Mouse (Mus musculus) heart, adult 8-10 months (tissue): ENCODE results near the gene Dand5. TPM values are rescaled to one million over a fixed set of nuclear protein-coding genes. Genes with fewer than 3 reads are reported as not detected.

Experiments used
- DNase-seq: peaks from one replicate; pipeline ENCODE4 v3.0.0; 2022; ENCODE audit warnings: low spot score
- microRNA-seq: library from miRNA; unstranded; fragments of <30 nt; microRNA quantifications from one replicate; pipeline ENCODE4 v1.2.0, GENCODE M21; 2022
- total RNA-seq, 4 experiments: library from RNA; stranded (reverse); gene quantifications; 2 replicates each; pipeline ENCODE4 v1.2.4; 2022

Dand5 gene
- total RNA-seq, 4 experiments from 2014 or later, result 10.3 to 13.2 (median 12.0) TPM

DNA sequence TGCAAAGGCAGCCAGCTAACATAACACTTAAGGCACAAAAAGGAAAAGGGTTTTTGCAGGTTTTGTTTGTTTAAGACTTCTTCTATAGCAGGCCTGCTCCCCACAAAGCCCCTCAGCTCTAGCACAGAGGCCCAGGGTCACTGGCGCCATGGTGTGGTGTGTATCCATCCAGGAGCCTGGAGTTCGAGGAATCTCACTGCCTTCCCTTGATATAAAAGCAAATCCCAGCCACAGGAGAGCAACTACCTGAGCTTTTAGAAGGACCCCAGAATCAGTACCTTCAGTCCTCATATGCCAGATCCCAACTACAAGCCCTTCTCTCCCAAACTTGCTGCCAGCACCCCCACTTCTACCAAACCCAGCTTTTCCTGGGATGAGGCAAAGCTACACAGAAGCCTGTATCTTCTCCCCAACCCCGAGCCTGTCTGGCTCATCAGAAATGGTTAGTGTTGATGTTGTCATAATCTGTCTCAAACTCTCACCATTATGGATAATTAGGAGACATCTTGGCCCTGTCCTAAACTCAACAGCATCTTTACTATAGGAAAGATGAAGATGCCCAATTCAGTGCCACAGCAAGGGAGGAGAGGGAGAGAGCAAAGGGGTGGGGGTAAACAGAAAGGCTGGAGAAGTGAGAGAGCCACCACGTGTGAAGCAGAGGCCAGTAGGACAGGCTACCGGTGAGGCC lies 51.5 kb downstream of the Dand5 start:
- no peak for DNase-seq

DNA sequence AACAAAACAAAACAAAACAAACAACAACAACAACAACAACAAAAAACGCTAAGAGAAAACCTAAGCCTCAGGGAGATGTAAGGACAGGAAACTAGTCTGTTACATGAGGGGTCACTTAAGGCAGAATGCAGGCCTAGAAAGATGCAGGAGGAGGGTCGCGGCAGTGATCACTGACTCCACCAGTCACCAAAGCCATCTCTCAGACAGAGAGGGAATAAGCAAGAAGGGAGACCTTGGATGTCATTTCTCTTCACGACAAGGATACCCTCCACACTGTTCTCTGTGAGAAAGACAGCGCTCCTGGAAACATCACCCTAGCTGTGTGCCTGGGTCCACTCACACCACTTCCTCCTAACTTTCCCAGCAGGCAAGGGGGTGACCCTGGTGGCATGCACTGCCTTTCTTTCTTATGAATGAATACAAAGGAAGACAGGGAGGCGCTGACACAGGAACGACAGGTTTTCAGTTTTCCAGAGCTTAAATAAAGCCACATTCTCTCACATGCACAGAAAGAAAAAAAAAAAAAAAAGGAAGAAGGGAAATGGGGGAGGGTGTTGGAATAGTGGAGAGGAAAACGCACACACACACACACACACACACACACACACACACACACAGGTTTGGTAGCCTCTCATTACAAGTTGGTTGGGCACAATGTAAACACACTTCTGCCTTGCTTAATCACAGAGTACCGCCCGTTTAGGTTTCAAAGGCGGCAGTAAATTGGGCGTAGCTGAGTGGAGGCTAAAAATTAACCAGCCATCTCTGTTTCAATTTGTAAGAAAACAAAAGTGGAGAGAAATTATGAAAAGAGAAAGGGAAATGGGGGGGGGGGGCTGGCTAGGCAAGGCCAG lies 52.3 kb downstream of the Dand5 start:
- DNase-seq, result no peak

DNA sequence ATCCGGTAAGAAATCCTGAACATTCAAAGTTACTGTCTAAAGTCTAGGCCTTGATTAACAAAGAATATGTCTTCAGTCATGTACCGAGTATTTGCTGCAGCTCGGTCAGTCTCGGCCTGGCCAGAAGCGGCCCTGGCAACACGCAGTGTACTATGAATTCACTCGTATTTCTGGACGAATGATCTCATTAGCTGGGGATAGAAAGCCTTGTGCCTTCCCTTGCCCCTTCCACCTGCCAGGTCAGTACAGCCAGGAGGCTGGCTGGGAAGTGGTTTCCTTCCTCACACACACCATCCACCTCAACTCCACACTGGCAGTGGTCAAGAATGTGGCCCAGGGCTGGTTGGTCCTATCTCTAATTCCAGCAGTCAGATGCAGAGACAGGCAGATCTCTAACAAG lies 53.3 kb downstream of the Dand5 start:
- no peak for DNase-seq

DNA sequence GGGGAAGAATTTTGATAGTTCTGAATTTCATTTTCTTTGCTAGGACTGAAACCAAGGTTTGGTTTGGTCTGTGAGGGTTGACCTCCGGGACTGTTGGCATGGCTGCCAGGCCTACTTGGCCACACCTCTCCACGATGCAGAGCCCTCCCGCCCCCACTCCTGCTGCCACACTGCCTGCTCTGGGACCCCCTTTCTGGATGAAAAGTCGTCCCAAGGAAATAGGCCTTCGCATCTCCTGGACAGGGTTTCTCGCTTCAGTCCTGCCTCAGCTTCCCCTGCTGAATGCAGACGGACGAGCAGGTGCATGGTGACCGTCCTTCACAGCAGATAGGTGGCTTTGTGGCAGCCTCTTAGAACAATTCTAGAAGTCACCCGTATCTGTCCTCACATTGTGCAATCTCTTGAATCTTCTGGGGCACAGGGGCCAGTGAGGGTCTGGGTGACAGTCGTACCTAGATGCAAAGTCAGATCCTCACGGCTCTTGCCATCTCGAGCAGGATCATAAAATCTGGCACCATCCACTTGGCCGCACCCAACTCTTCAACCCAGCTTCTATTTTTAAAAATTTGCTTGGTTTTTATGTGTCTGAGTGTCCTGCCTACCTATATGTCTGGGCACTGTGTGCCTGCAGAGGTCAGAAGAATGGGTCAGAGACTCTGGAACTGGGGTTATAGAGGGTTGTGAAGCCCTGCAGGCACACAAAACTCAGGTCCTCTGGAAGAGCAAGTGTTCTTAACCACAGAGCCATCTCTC lies 54.1 kb downstream of the Dand5 start:
- no peak for DNase-seq

DNA sequence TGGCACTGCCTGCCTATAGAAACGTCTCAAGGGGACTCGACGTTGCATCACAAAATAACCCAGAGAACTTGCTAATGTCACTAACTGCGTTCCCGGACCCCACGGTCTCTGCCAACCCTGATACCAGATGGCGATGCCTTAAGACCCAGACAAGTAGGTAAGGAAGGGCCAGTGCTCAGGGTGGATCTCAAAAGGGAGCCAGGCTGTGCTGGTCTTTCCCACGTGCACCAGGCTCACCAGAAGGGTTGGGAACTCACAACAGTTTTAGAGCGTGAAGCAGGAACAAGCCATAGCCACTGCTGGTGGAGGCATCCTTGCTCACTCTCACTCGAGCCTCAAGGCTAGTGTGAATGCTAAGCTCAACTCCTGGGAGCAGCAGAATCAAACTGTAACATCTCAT lies 55.4 kb downstream of the Dand5 start:
- no peak for DNase-seq

DNA sequence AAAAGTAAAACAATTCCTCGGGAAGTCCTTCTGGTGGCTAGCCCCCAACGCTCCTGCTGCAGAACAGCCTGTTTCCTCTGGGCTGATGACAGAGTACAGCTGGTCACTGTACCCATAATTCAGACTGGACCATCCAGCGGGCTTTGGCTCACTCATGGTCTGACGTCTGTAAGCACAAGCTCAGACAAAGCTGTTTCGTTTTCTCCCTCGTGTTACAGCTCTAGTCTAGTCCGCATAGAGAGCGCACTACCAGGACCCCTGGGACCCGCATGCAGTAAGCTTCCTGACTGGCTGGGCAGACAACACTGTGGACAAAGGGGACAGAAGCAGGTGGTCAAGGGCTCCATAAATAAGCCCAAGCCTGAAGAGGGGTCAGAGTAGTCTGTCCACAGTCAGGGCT lies 56.2 kb downstream of the Dand5 start:
- no peak for DNase-seq

DNA sequence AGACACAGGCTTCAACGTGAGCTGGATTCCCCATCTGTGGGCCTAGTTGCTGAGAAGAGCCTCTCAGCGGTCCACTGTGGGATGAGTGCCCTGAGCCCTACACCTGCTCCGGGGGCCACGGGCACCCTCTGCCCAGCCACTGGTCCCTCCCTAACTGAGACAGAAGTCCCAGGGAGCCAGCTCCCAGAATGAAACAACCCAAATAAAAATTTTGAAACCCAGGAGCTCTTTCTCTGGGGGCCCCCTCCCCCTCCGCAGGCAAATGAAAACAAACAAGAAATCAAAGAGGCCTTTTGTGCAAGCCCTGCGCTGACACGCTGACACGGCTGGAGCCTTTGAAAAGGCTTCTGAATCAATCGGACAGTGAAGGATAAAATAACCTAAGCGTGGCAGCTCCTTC lies 57.0 kb downstream of the Dand5 start:
- no peak for DNase-seq

Small RNAs within 50 kb of the gene (microRNA-seq; reads per million reads assigned to microRNA genes)
- gene Mir7069, result 2.5 reads per million

Other genes starting within 250 kb of the Dand5 start
- 10 to 100 TPM; 12.8 to 26.9 (median 17.4) TPM for gene Ier2, start 160.0 kb downstream of the Dand5 start, total RNA-seq
- gene Trmt1, start 136.5 kb downstream of the Dand5 start, total RNA-seq, result 10 to 100 TPM; 30.9 to 41.7 (median 38.5) TPM
- 10 to 100 TPM; 26.7 to 36.0 (median 33.4) TPM for gene Nacc1, start 135.0 kb downstream of the Dand5 start, total RNA-seq
- 1 to 10 TPM; 3.5 to 4.8 (median 4.3) TPM for gene Lyl1, start 121.4 kb downstream of the Dand5 start, total RNA-seq
- gene G430095P16Rik, start 99.8 kb downstream of the Dand5 start, total RNA-seq, result under 1 TPM in 1 of 4 experiments, not detected in 3; 0.66 TPM
- 100 to 1,000 TPM; 288 to 356 (median 295) TPM for gene Nfix, start 22.5 kb downstream of the Dand5 start, total RNA-seq
- gene Gadd45gip1, start 8.7 kb upstream of the Dand5 start, total RNA-seq, result 10 to 100 TPM; 31.0 to 34.9 (median 33.1) TPM
- 10 to 100 TPM; 82.8 to 92.9 (median 89.3) TPM for gene Rad23a, start 17.8 kb upstream of the Dand5 start, total RNA-seq
- 100 to 1,000 TPM; 330 to 410 (median 343) TPM for gene Calr, start 24.1 kb upstream of the Dand5 start, total RNA-seq
- 10 to 100 TPM; 19.9 to 24.6 (median 22.9) TPM for gene Farsa, start 34.2 kb upstream of the Dand5 start, total RNA-seq
- 1 to 10 TPM; 2.2 to 5.9 (median 4.1) TPM for gene Syce2, start 49.3 kb upstream of the Dand5 start, total RNA-seq
- gene Gcdh, start 71.1 kb upstream of the Dand5 start, total RNA-seq, result 10 to 100 TPM; 77.8 to 99.2 (median 86.0) TPM
- gene Klf1, start 79.1 kb upstream of the Dand5 start, total RNA-seq, result not detected
- gene Dnase2a, start 85.7 kb upstream of the Dand5 start, total RNA-seq, result 10 to 100 TPM in 3 of 4 experiments, 1 to 10 TPM in 1; 7.9 to 15.7 (median 12.3) TPM
- gene Mast1, start 114.5 kb upstream of the Dand5 start, total RNA-seq, result under 1 TPM; 0.06 to 0.19 (median 0.13) TPM
- not detected for gene Rtbdn, start 124.2 kb upstream of the Dand5 start, total RNA-seq
- 1 to 10 TPM in 2 of 4 experiments, not detected in 2; 2.4 to 5.9 TPM for gene Gm49661, start 146.6 kb upstream of the Dand5 start, total RNA-seq
- 100 to 1,000 TPM; 644 to 711 (median 676) TPM for gene Prdx2, start 146.8 kb upstream of the Dand5 start, total RNA-seq
- 10 to 100 TPM; 41.9 to 61.3 (median 55.0) TPM for gene Rnaseh2a, start 146.9 kb upstream of the Dand5 start, total RNA-seq
- gene Junb, start 155.9 kb upstream of the Dand5 start, total RNA-seq, result 10 to 100 TPM; 17.8 to 32.3 (median 23.9) TPM
- gene Hook2, start 167.8 kb upstream of the Dand5 start, total RNA-seq, result 1 to 10 TPM; 1.9 to 3.5 (median 2.7) TPM
- gene Best2, start 191.7 kb upstream of the Dand5 start, total RNA-seq, result not detected
- 10 to 100 TPM; 63.5 to 72.5 (median 65.4) TPM for gene Asna1, start 202.5 kb upstream of the Dand5 start, total RNA-seq
- 10 to 100 TPM; 76.6 to 90.6 (median 78.6) TPM for gene Trir, start 204.0 kb upstream of the Dand5 start, total RNA-seq
- gene Tnpo2, start 214.1 kb upstream of the Dand5 start, total RNA-seq, result 10 to 100 TPM; 29.6 to 32.4 (median 30.8) TPM
- gene Fbxw9, start 237.2 kb upstream of the Dand5 start, total RNA-seq, result 1 to 10 TPM; 2.9 to 4.0 (median 3.3) TPM
- gene Gm5741, start 245.2 kb upstream of the Dand5 start, total RNA-seq, result not detected
- 10 to 100 TPM; 32.7 to 36.4 (median 35.5) TPM for gene Dhps, start 248.9 kb upstream of the Dand5 start, total RNA-seq